Mouse (Mus musculus) kidney, adult 10 weeks (tissue): ENCODE data around the gene Rps27l. TPM values are rescaled to one million over a fixed set of nuclear protein-coding genes. Genes with fewer than 3 reads are reported as not detected.

Source experiments
- polyA plus RNA-seq: library from polyadenylated mRNA; stranded (reverse); fragments of 350-450 nt; fragmentation: Illumina TruSeq; extraction: RNeasy Lipid Tissue Mini Kit (QIAGEN cat#74804); gene quantifications from one replicate; pipeline ENCODE4 v1.2.3, GENCODE M21; 2014; ENCODE audit warnings: low read depth, low replicate concordance

Gene Rps27l
- 635 TPM for polyA plus RNA-seq

GRCm38 (mm10) chr9:66945647-66946641 is at the start of gene Rps27l:
TSS of gene Rps27l (plus strand) at chr9:66946086.

GRCm38 (mm10) chr9:66919382-66919971 is 26.4 kb upstream of the Rps27l start, which contains the start of gene Rab8b:
TSS of gene Rab8b (minus strand) at chr9:66919687.

GRCm38 (mm10) chr9:66975239-66975645 is 29.4 kb downstream of the Rps27l start, which contains the start of gene Lactb:
TSS of gene Lactb (minus strand) at chr9:66975484.

Other genes starting within 250 kb of the Rps27l start
- 253 TPM for gene Car12, start 232.4 kb upstream of the Rps27l start, polyA plus RNA-seq
- 23.7 TPM for gene Aph1b, start 150.6 kb upstream of the Rps27l start, polyA plus RNA-seq
- 0.57 TPM for gene Gm10647, start 149.0 kb upstream of the Rps27l start, polyA plus RNA-seq
- 32.6 TPM for gene Aph1c, start 111.4 kb upstream of the Rps27l start, polyA plus RNA-seq
- gene Rab8b, start 26.4 kb upstream of the Rps27l start, polyA plus RNA-seq: 29.8 TPM
- 97.9 TPM for gene Lactb, start 29.4 kb downstream of the Rps27l start, polyA plus RNA-seq
- 164 TPM for gene Tpm1, start 103.3 kb downstream of the Rps27l start, polyA plus RNA-seq